Mouse (Mus musculus) erythroblast, embryonic 14.5 days (primary cell): ENCODE data around the gene Tbc1d10b.

Experiments
- GATA1 ChIP-seq: IDR thresholded peaks from 2 replicates; pipeline ENCODE4 v1.6.1; 2012; ENCODE audit warnings: low read length, inconsistent platforms, mixed read lengths
- TAL1 ChIP-seq: IDR thresholded peaks from 3 replicates; pipeline ENCODE4 v1.6.1; 2012; ENCODE audit warnings: low read length, inconsistent platforms, mixed read lengths

GRCm38 (mm10) chr7:127234777-127235176, 26.5 kb upstream of the Tbc1d10b start:
- no peak for TF ChIP-seq TAL1
- no peak for TF ChIP-seq GATA1
